Mouse (Mus musculus) C2C12 (cell line): Measurements from ENCODE around the gene Ak1. TPM values are rescaled to one million over a fixed set of nuclear protein-coding genes. Genes with fewer than 3 reads are reported as not detected.

ENCODE experiments used
- H3K27me3 ChIP-seq: one replicate; pipeline ENCODE4 v1.6.1; 2011; ENCODE audit not compliant: control insufficient read depth, insufficient read depth, insufficient read length
- H3K36me3 ChIP-seq: one replicate; pipeline ENCODE4 v1.6.1; 2011; ENCODE audit not compliant: control insufficient read depth, insufficient read depth
- H3K4me3 ChIP-seq: one replicate; pipeline ENCODE4 v1.5.1; 2011; ENCODE audit warnings: mild to moderate bottlenecking, control low read depth; ENCODE audit not compliant: poor library complexity, insufficient read depth, severe bottlenecking
- H3K79me2 ChIP-seq: one replicate; pipeline ENCODE4 v1.6.1; 2011; ENCODE audit not compliant: control insufficient read depth, insufficient read depth
- H3K79me3 ChIP-seq: one replicate; pipeline ENCODE4 v1.6.1; 2011; ENCODE audit warnings: low read depth, control low read depth
- H3ac ChIP-seq: one replicate; pipeline ENCODE3; 2011; ENCODE audit warnings: low read depth; ENCODE audit not compliant: control insufficient read depth, insufficient read length
- CEBPB ChIP-seq: IDR thresholded peaks from one replicate; pipeline ENCODE4 v1.6.1; 2011; ENCODE audit warnings: low read depth, mild to moderate bottlenecking, control low read depth, moderate library complexity
- CTCF ChIP-seq: IDR thresholded peaks from one replicate; pipeline ENCODE4 v1.5.1; 2011; ENCODE audit not compliant: control insufficient read depth, insufficient read depth, insufficient read length
- FOSL1 ChIP-seq: IDR thresholded peaks from one replicate; pipeline ENCODE4 v1.8.0; 2011; ENCODE audit warnings: mild to moderate bottlenecking, low read length; ENCODE audit not compliant: poor library complexity, insufficient read depth, severe bottlenecking
- MAX ChIP-seq: IDR thresholded peaks from one replicate; pipeline ENCODE4 v1.6.1; 2011; ENCODE audit warnings: mild to moderate bottlenecking, control low read depth
- MYOD1 ChIP-seq: IDR thresholded peaks from one replicate; pipeline ENCODE4 v1.6.1; 2011; ENCODE audit warnings: low read depth; ENCODE audit not compliant: control insufficient read depth, insufficient read length
- MYOG ChIP-seq: IDR thresholded peaks from one replicate; pipeline ENCODE4 v1.6.1; 2011; ENCODE audit not compliant: control insufficient read depth, insufficient read length; ENCODE audit errors: extremely low read depth
- USF1 ChIP-seq: IDR thresholded peaks from one replicate; pipeline ENCODE4 v1.6.1; 2011; ENCODE audit warnings: low read depth, mild to moderate bottlenecking, control low read depth, moderate library complexity
- polyA plus RNA-seq: library from polyadenylated mRNA; unstranded; fragments of >200 nt; fragmentation: generic; extraction: Trizol; gene quantifications from one replicate; pipeline ENCODE4 v1.2.1, GENCODE M21; 2012; ENCODE audit warnings: missing spikeins

Gene Ak1
- polyA plus RNA-seq, 1 experiment = 184 TPM

DNA sequence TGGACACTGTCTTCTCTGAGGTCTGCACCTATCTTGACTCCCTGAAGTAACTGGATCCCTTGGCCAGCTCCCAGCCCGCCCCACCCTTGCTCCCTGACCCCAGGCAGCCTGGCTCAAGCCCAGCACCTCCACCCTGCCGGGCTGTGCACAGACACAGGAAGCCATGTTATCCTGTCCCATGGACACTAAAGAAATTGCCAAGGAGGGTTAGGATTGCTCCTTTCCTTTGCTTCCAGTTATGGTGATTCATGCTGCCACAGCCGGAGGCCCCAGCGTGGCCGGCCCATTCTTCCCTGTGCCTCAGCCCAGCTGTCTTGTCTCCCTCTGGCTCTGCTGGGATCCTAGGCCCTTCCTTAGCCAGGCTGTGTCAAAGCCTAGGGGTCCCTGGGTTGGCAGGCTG lies 12.1 kb downstream of the Ak1 start:
- peaks cover 49% of the 10 kb centered on the region for H3K79me2 ChIP-seq
- TF ChIP-seq USF1 (no peak), CTCF (no peak)
- H3K4me3 ChIP-seq = no peak overlapping the region

GRCm38 (mm10) chr2:32634277-32635105 lies 12.9 kb downstream of the Ak1 start:
- no peak overlapping the region for H3K4me3 ChIP-seq
- TF ChIP-seq CEBPB (no peak), CTCF (no peak), FOSL1 (no peak), MYOD1 (no peak), MAX (no peak), USF1 (no peak), MYOG (no peak)
- H3K79me3 ChIP-seq = peaks cover 19% of the 10 kb centered on the region
- H3K79me2 ChIP-seq = peaks cover 40% of the 10 kb centered on the region
- H3K27me3 ChIP-seq = no peaks in the 10 kb centered on the region
- H3ac ChIP-seq = no peak overlapping the region
- H3K36me3 ChIP-seq = peaks cover 59% of the 10 kb centered on the region

More for the DNA sequence above, 12.1 kb downstream of the Ak1 start:
- H3K36me3 ChIP-seq = peaks cover 59% of the 10 kb centered on the region
- no peaks in the 10 kb centered on the region for H3K27me3 ChIP-seq
- H3ac ChIP-seq = no peak overlapping the region
- H3K79me3 ChIP-seq = peaks cover 19% of the 10 kb centered on the region

GRCm38 (mm10) chr2:32636617-32637016 lies 15.1 kb downstream of the Ak1 start:
- no peak overlapping the region for H3ac ChIP-seq
- H3K27me3 ChIP-seq = no peaks in the 10 kb centered on the region
- TF ChIP-seq MYOD1 (no peak), FOSL1 (no peak), MAX (no peak), CTCF (no peak), MYOG (no peak), USF1 (no peak), CEBPB (no peak)
- peaks cover 52% of the 10 kb centered on the region for H3K36me3 ChIP-seq
- H3K79me2 ChIP-seq = peaks cover 19% of the 10 kb centered on the region
- H3K4me3 ChIP-seq = no peak overlapping the region
- H3K79me3 ChIP-seq = peaks cover 4% of the 10 kb centered on the region

GRCm38 (mm10) chr2:32637778-32638281 lies 16.3 kb downstream of the Ak1 start:
- Histone ChIP-seq H3K79me2 (peaks cover 7% of the 10 kb centered on the region), H3ac (no peak overlapping the region), H3K4me3 (no peak overlapping the region), H3K27me3 (no peaks in the 10 kb centered on the region), H3K79me3 (peaks cover under 1% of the 10 kb centered on the region), H3K36me3 (peaks cover 42% of the 10 kb centered on the region)
- no peak for TF ChIP-seq FOSL1
- TF ChIP-seq CEBPB = no peak
- TF ChIP-seq CTCF = no peak
- no peak for TF ChIP-seq USF1
- no peak for TF ChIP-seq MAX
- TF ChIP-seq MYOD1 = no peak
- no peak for TF ChIP-seq MYOG

GRCm38 (mm10) chr2:32639632-32640031 lies 18.1 kb downstream of the Ak1 start:
- Histone ChIP-seq H3K27me3 (no peaks in the 10 kb centered on the region), H3K36me3 (peaks cover 24% of the 10 kb centered on the region), H3K4me3 (no peak overlapping the region), H3K79me2 (no peaks in the 10 kb centered on the region), H3ac (no peak overlapping the region), H3K79me3 (no peaks in the 10 kb centered on the region)
- no peak for TF ChIP-seq USF1
- no peak for TF ChIP-seq MYOG
- TF ChIP-seq CTCF = no peak
- TF ChIP-seq MYOD1 = no peak

GRCm38 (mm10) chr2:32640550-32641051 lies 19.0 kb downstream of the Ak1 start:
- no peak overlapping the region for H3K4me3 ChIP-seq
- no peak overlapping the region for H3ac ChIP-seq
- no peaks in the 10 kb centered on the region for H3K79me3 ChIP-seq
- no peaks in the 10 kb centered on the region for H3K27me3 ChIP-seq
- TF ChIP-seq CEBPB (no peak), MYOD1 (no peak), MYOG (no peak)
- no peaks in the 10 kb centered on the region for H3K79me2 ChIP-seq
- peaks cover 15% of the 10 kb centered on the region for H3K36me3 ChIP-seq
